Mouse (Mus musculus): Measurements from ENCODE around the gene U2surp. TPM values are rescaled to one million over a fixed set of nuclear protein-coding genes. Genes with fewer than 3 reads are reported as not detected.
A peak's percentile ranks its signal among the peaks of the same experiment; 100 is the strongest.

U2surp gene
- polyA plus RNA-seq (2017; shearing (Covaris generic)) = 100 to 1,000 TPM; 182 to 241 TPM

- peak; percentile 90 for ATAC-seq
Measured at GRCm38 (mm10) chr9:95511472-95512330, at the start of gene U2surp. TSS of gene U2surp (minus strand) at chr9:95511996.

- ATAC-seq = no peak
Measured at GRCm38 (mm10) chr9:95559936-95560735, 48.3 kb upstream of the U2surp start.

GRCm38 (mm10) chr9:95559059-95559935 lies 47.5 kb upstream of the U2surp start, which contains the start of gene Paqr9:
TSS of gene Paqr9 (plus strand) at chr9:95559657.
- no peak for ATAC-seq

GRCm38 (mm10) chr9:95558726-95559058 lies 46.9 kb upstream of the U2surp start:
- ATAC-seq = no peak

GRCm38 (mm10) chr9:95557722-95558121 lies 45.9 kb upstream of the U2surp start:
- ATAC-seq = no peak

GRCm38 (mm10) chr9:95556067-95556512 lies 44.3 kb upstream of the U2surp start:
- ATAC-seq = no peak

- ATAC-seq = no peak
Measured at GRCm38 (mm10) chr9:95555233-95555740, 43.5 kb upstream of the U2surp start.

- no peak for ATAC-seq
Measured at GRCm38 (mm10) chr9:95554231-95555221, 42.7 kb upstream of the U2surp start.

- no peak for ATAC-seq
Measured at GRCm38 (mm10) chr9:95552175-95552705, 40.4 kb upstream of the U2surp start.

GRCm38 (mm10) chr9:95550856-95551774 lies 39.3 kb upstream of the U2surp start:
- no peak for ATAC-seq

- ATAC-seq = no peak
Measured at GRCm38 (mm10) chr9:95549626-95550411, 38.0 kb upstream of the U2surp start.

GRCm38 (mm10) chr9:95546679-95547078 lies 34.9 kb upstream of the U2surp start:
- no peak for ATAC-seq

GRCm38 (mm10) chr9:95544598-95544997 lies 32.8 kb upstream of the U2surp start:
- ATAC-seq = no peak

GRCm38 (mm10) chr9:95542475-95542874 lies 30.7 kb upstream of the U2surp start:
- no peak for ATAC-seq

GRCm38 (mm10) chr9:95541650-95542432 lies 30.0 kb upstream of the U2surp start:
- no peak for ATAC-seq

- no peak for ATAC-seq
Measured at GRCm38 (mm10) chr9:95541208-95541607, 29.4 kb upstream of the U2surp start.

- peak; percentile 62 for ATAC-seq
Measured at GRCm38 (mm10) chr9:95540487-95540886, 28.7 kb upstream of the U2surp start.

Data from CD4-positive, CD25-positive, alpha-beta regulatory T cell, adult 4 months (primary cell).